Mouse (Mus musculus) megakaryocyte-erythroid progenitor cell, adult 5-6 weeks (primary cell): Measurements from ENCODE around the gene Ubr3. TPM values are rescaled to one million over a fixed set of nuclear protein-coding genes. Genes with fewer than 3 reads are reported as not detected.
A peak's percentile ranks its signal among the peaks of the same experiment; 100 is the strongest.

ENCODE experiments used
- ATAC-seq: replicated peaks from 2 replicates; pipeline ENCODE4 v1.8.0; 2016; ENCODE audit warnings: mild to moderate bottlenecking, inconsistent platforms; ENCODE audit not compliant: severe bottlenecking, poor library complexity, low FRiP score, low TSS enrichment
- total RNA-seq, 2 experiments: library from RNA; stranded (forward) in 1 of 2; stranded (reverse) in 1 of 2; fragments of 200-1000, 215-1000 nt in 1 of 2; fragments of >200 nt in 1 of 2; fragmentation: Nextera tagmentation in 1 of 2; gene quantifications; 2 replicates each; pipeline ENCODE4 v1.2.3; 2014 to 2017

Ubr3 gene
- total RNA-seq (2014; fragmentation: Nextera tagmentation) = 31.5 and 37.1 TPM in 2 replicates
- 39.3 and 67.1 TPM in 2 replicates for total RNA-seq (2017)

- ATAC-seq = peak; percentile 87
Observed at GRCm38 (mm10) chr2:69897039-69897617, at the start of gene Ubr3. Ubr3 (plus strand) TSS chr2:69897246.

GRCm38 (mm10) chr2:69849215-69849614, 47.8 kb upstream of the Ubr3 start:
- ATAC-seq = no peak

- peak; percentile 96 for ATAC-seq
Observed at GRCm38 (mm10) chr2:69851427-69852058, 45.5 kb upstream of the Ubr3 start.

GRCm38 (mm10) chr2:69856392-69856791, 40.7 kb upstream of the Ubr3 start:
- peak; percentile 60 for ATAC-seq

- no peak for ATAC-seq
Observed at GRCm38 (mm10) chr2:69857882-69858281, 39.2 kb upstream of the Ubr3 start.

GRCm38 (mm10) chr2:69860972-69861452, 36.0 kb upstream of the Ubr3 start:
- ATAC-seq = peak; percentile 60

GRCm38 (mm10) chr2:69861485-69862091, 35.5 kb upstream of the Ubr3 start, which contains the start of gene Ssb:
Ssb (plus strand) TSS chr2:69861562.
- ATAC-seq = peak; percentile 91

- ATAC-seq = peak; percentile 31; the same call in 1 of the 2 replicates
Observed at GRCm38 (mm10) chr2:69862117-69862657, 34.9 kb upstream of the Ubr3 start.

- ATAC-seq = no peak
Observed at GRCm38 (mm10) chr2:69883990-69884391, 13.1 kb upstream of the Ubr3 start.

GRCm38 (mm10) chr2:69884581-69884980, 12.5 kb upstream of the Ubr3 start:
- ATAC-seq = no peak

- no peak for ATAC-seq
Observed at GRCm38 (mm10) chr2:69885050-69885449, 12.0 kb upstream of the Ubr3 start.

- peak; percentile 99 for ATAC-seq
Observed at GRCm38 (mm10) chr2:69885451-69886305, 11.4 kb upstream of the Ubr3 start, which contains the start of gene Mettl5. Mettl5 (minus strand) TSS chr2:69885615.

GRCm38 (mm10) chr2:69888957-69889356, 8.1 kb upstream of the Ubr3 start:
- ATAC-seq = no peak

GRCm38 (mm10) chr2:69890843-69891242, 6.2 kb upstream of the Ubr3 start:
- no peak for ATAC-seq

GRCm38 (mm10) chr2:69893145-69893544, 3.9 kb upstream of the Ubr3 start:
- ATAC-seq = no peak

- ATAC-seq = no peak
Observed at GRCm38 (mm10) chr2:69893891-69894290, 3.2 kb upstream of the Ubr3 start.

- no peak for ATAC-seq
Observed at GRCm38 (mm10) chr2:69895502-69896223, 1.4 kb upstream of the Ubr3 start.

- ATAC-seq = peak; percentile 28; the same call in 1 of the 2 replicates
Observed at GRCm38 (mm10) chr2:69896224-69896581, 843 bp upstream of the Ubr3 start.
